Mouse (Mus musculus): ENCODE measurements at regions not wholly inside any gene's neighbourhood (a gene's known extent, or its start where the extent isn't known, plus 50 kb on each side); places are given as distances from the start of the nearest gene placed in this dataset.

- H3K4me1 ChIP-seq (ENCODE audit: control insufficient read depth in 1 of 2, insufficient read depth in 2 of 2): peaks cover 6 to 10% of the 10 kb centered on the region in 2 experiments
- no peak overlapping the region for H3K4me3 ChIP-seq (replicated peaks in 1 of 3; ENCODE audit: low read depth in 2 of 3, low read length in 2 of 3, poor library complexity in 1 of 3)
- H3K36me3 ChIP-seq (replicated peaks in 1 of 2; ENCODE audit: control insufficient read depth in 1 of 2, insufficient read depth in 1 of 2, low read length in 1 of 2): no peaks in the 10 kb centered on the region
- no peak for TF ChIP-seq RAD21 (IDR thresholded peaks at IDR 0.05; ENCODE audit: low read depth, low read length)
- TF ChIP-seq GABPA (IDR thresholded peaks at IDR 0.05; ENCODE audit: insufficient replicate concordance, low read depth, low read length): no peak
- no peaks in the 10 kb centered on the region for H3K27me3 ChIP-seq (replicated peaks)
- H3K27ac ChIP-seq (ENCODE audit: insufficient read depth, low read depth): no peak overlapping the region
- no peak overlapping the region for H3K4me2 ChIP-seq (ENCODE audit: insufficient read depth, low read depth, poor library complexity, severe bottlenecking)
- dilution Hi-C loops (cut with MboI; ENCODE audit: extremely low pct_ligation_motif_present, extremely low pct_unique_long_range_greater_than_20kb, low sequenced_read_pairs) (no loop called here), in situ Hi-C loops (cut with MboI; ENCODE audit: low pct_ligation_motif_present, low pct_unique_long_range_greater_than_20kb, low sequenced_read_pairs) (no loop called here)
- no peak overlapping the region for H3K9ac ChIP-seq (ENCODE audit: insufficient read depth, low read depth)
- DNase-seq (ENCODE audit: extremely low read depth): no peak
- no peaks in the 10 kb centered on the region for H3K79me2 ChIP-seq (replicated peaks; ENCODE audit: control insufficient read depth, extremely low read depth, insufficient read depth, poor library complexity, severe bottlenecking)
- no peaks in the 10 kb centered on the region for H3K9me3 ChIP-seq (replicated peaks; ENCODE audit: low read length)
Measured at GRCm38 (mm10) chr14:72786929-72787328, 77.1 kb upstream of the Fndc3a start.

DNA sequence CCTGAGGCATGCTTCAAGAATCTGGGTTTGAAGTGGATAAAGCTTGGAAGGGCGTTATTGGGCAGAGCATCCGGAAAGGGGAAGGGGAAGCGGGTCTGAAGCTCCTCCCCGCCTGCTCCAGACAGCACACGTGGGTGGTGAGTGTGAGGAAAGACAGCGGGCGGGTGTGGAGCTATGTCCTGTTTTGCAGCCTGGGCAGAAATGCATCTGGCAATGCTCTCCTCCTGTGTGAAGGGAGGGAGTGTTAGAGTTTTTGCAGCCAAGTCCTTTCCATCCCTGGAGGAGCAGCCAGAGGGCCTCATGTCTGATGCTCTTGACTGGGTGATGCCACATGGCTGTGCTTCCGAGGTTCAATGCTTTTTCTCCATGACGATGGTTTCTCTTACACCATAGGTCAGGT lies 73.4 kb upstream of the Fndc3a start:
- H3K36me3 ChIP-seq (replicated peaks in 1 of 2; ENCODE audit: control insufficient read depth in 1 of 2, insufficient read depth in 1 of 2, low read length in 1 of 2): no peaks in the 10 kb centered on the region
- TF ChIP-seq MEF2A (IDR thresholded peaks at IDR 0.05; ENCODE audit: borderline replicate concordance, low read depth, low read length) (no peak), TBP (conservative IDR thresholded peaks at IDR 0.05; ENCODE audit: low read depth, low read length) (no peak), USF2 (conservative IDR thresholded peaks at IDR 0.05; ENCODE audit: low read depth, low read length) (no peak), HCFC1 (IDR thresholded peaks at IDR 0.05; ENCODE audit: low read depth, low read length) (no peak), E2F4 (IDR thresholded peaks at IDR 0.05; ENCODE audit: insufficient replicate concordance, low read depth, low read length) (no peak), EP300 (IDR thresholded peaks at IDR 0.05; ENCODE audit: low read length) (no peak), RCOR1 (conservative IDR thresholded peaks at IDR 0.05; ENCODE audit: low read depth, low read length) (no peak), KAT2A (IDR thresholded peaks at IDR 0.05; ENCODE audit: insufficient replicate concordance, low read length) (no peak), ZNF384 (IDR thresholded peaks at IDR 0.05; ENCODE audit: low read depth, low read length) (no peak), ELF1 (IDR thresholded peaks at IDR 0.05; ENCODE audit: low read depth, low read length) (no peak), ZKSCAN1 (IDR thresholded peaks at IDR 0.05; ENCODE audit: borderline replicate concordance, low read depth, low read length) (no peak), NELFE (IDR thresholded peaks at IDR 0.05; ENCODE audit: low read depth, low read length) (no peak), POLR2AphosphoS2 (IDR thresholded peaks at IDR 0.05; ENCODE audit: low read depth, low read length) (no peak), BHLHE40 (IDR thresholded peaks at IDR 0.05; ENCODE audit: low read depth, low read length) (no peak), ETS1 (conservative IDR thresholded peaks at IDR 0.05; ENCODE audit: low read depth, low read length) (no peak), ZMIZ1 (IDR thresholded peaks at IDR 0.05; ENCODE audit: low read depth, low read length) (no peak), MAFK (IDR thresholded peaks at IDR 0.05; ENCODE audit: insufficient replicate concordance, low read length) (no peak), TCF12 (IDR thresholded peaks at IDR 0.05; ENCODE audit: low read depth, low read length) (no peak), UBTF (IDR thresholded peaks at IDR 0.05; ENCODE audit: low read depth, low read length) (no peak)
- no peak overlapping the region for H3K9ac ChIP-seq (ENCODE audit: insufficient read depth, low read depth)
- H3K27me3 ChIP-seq (replicated peaks): no peaks in the 10 kb centered on the region
- DNase-seq (ENCODE audit: extremely low read depth): no peak
- in situ Hi-C loops (cut with MboI; ENCODE audit: low pct_ligation_motif_present, low pct_unique_long_range_greater_than_20kb, low sequenced_read_pairs): no loop called here
- H3K4me2 ChIP-seq (ENCODE audit: insufficient read depth, low read depth, poor library complexity, severe bottlenecking): no peak overlapping the region
- no peak overlapping the region for H3K27ac ChIP-seq (ENCODE audit: insufficient read depth, low read depth)
- dilution Hi-C loops (cut with MboI; ENCODE audit: extremely low pct_ligation_motif_present, extremely low pct_unique_long_range_greater_than_20kb, low sequenced_read_pairs): no loop called here
- H3K4me3 ChIP-seq (replicated peaks in 1 of 3; ENCODE audit: low read depth in 2 of 3, low read length in 2 of 3, poor library complexity in 1 of 3): no peak overlapping the region
- peaks cover 4 to 19% of the 10 kb centered on the region in 2 experiments for H3K4me1 ChIP-seq (ENCODE audit: control insufficient read depth in 1 of 2, insufficient read depth in 2 of 2)
- H3K9me3 ChIP-seq (replicated peaks; ENCODE audit: low read length): no peaks in the 10 kb centered on the region
- no peaks in the 10 kb centered on the region for H3K79me2 ChIP-seq (replicated peaks; ENCODE audit: control insufficient read depth, extremely low read depth, insufficient read depth, poor library complexity, severe bottlenecking)
